Mouse (Mus musculus) thymus, postnatal 0 days (tissue): ENCODE measurements around the gene Adamts15. TPM values are rescaled to one million over a fixed set of nuclear protein-coding genes. Genes with fewer than 3 reads are reported as not detected.

Source experiments
- DNase-seq: peaks from one replicate; pipeline ENCODE4 v3.0.0-alpha.2; 2015; ENCODE audit warnings: low spot score
- polyA plus RNA-seq: library from polyadenylated mRNA; unstranded; fragments of >200 nt; fragmentation: Nextera tagmentation; extraction: Ambion mirVana; gene quantifications from 2 replicates; pipeline ENCODE4 v1.2.1, GENCODE M21; 2015

Gene Adamts15
- polyA plus RNA-seq, 1 experiment from 2014 or later, result 0.34 TPM

DNA sequence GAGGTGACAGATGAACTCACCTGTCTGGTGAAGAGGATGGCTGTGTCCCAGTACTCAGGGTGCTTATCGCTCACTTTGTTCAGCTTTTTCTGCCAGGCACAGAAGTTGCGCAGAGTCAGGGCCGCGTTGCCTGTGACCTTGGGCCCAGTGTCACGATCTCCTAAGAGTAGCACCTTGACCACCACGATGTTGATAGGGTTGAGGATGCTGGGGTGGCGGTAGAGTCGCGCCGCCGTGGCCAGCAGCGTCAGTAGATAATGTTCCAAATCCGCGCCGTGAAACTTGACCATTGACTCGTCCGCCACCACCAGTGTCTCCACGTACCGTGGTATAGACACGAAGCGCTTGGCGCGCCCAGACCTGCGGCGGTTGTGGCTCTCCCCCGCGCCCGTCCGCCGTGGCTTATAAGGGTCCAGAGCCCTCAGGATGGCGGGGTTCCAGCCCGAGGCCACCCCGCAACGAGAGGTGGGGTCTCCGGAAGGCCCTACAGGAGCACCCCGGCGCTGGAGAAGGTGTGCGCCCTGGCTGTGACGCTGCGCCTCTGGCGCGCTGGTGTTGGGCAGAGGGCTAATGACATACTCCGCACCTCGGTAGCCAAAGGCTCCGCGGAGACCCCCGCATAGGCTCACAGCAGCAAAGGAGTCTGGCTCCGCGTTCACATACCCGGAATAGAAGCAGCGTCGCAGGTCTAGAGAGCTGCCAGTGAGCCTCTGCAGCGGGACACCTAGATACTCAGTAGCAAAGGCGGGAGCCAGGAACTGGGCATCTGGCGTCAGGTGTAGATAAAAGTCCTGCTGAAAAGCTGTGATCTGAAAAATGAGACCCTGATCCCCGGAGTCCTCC lies 770 bp downstream of the Adamts15 start:
- DNase-seq, result no peak

DNA sequence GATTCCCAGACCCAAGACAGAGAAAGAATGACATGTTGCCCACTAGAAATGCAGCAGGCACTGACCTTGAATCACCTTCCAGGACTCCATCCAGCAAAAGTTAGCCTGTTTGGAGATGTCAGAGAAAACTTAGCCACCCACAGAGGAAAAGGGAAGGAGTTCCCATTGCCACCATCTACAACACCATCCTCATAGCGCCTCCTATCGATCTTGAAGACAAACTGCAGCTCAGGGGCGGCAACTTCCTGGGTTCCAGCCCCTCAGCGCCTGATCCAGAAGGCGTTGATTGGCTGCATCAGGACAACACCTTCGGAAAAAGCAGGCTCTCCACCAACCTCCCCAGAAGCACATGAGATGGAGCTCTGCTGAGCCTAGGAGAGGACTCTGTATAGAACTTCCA lies 1.5 kb downstream of the Adamts15 start:
- no peak for DNase-seq

DNA sequence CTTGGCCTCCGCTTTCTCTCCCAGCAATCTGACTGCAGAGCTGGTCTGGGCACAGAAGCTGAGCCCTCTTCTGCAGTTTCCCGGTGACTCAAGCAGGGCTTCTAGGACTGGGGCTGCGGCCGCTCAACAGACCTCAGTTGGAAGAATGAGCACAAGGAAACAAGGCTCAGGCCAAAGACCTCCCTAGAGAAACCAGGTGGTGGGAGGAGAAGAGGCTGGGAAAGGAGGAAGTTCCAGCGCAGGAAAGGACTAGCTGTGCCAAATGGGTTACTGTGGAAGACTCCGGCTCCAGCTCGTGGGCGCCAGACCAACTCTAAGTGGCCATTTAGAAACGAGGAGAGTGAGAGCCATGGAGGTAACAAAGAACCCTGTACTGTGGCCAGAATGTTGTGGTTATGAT lies 2.6 kb downstream of the Adamts15 start:
- DNase-seq, result no peak

DNA sequence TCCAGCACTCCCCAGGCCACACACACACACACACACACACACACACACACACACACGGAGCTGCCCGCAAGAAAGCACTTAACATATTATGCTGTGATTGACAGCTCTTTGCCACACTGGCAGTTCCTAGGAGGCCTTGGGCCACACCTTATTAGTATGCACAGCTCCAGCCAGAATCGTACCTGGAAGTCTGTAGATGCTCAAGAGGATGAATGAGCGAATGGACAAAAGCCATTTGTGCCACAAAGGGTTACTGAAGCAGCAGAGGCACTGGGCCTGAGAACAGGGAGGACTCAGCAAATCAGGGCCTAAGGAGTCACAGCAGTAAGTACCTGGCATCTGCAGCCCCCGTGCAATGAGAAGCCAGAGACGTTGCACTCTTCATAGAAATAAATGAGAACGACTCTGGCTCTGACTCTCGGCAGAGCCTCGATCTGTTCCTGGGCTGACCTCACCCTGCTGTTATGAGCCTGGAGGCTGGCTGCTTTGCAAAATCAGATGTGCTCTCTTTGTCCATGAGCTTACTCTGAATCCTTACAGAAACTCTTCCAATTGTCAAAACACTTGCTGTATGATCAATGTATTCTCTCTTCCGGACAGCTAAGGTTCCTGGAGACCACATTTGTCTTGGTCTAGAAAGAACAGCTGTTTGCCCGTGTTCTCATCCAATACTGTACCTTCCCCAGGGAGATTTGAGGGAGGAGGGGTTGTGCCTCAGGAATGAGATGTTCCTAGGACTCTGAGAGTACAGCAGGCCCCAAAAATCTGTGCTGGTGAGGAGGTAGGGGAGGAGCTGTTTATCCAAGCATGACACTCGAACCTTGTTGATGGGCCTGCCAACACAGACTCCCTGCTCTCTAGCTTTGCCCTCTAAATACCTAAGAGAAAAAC lies 3.5 kb downstream of the Adamts15 start:
- no peak for DNase-seq

DNA sequence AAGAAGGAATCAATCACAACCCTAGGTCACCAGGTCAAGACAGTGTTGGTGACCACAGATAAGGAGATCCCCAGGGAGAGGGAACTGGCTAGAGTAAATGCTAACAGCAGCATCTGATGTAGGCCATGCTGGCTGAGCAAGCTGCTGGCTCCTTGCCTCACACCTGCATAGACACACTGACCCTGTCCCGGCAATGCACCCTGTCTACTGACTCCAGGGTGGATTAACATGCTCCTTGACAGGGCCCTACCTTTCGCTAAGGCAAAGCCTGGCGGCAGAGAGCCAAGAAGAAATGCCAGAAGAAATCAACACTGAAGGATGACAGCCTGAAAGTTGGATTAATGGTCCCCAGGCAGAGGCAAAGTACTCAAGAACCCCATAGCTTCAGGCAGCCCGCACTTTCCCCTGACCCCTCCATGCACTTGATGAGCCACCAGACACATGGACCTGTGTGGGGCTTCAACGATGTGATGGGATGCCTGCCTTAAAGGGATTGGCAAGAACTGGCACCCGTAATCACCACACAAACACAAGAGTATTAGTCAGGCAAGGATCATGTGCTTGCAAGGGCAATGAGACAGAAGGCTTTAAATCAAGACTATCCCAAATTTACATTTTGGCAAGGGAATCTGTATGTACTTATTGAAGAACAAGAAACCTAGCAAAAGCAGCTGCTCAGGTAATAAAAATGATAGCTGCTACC lies 5.8 kb downstream of the Adamts15 start:
- no peak for DNase-seq

DNA sequence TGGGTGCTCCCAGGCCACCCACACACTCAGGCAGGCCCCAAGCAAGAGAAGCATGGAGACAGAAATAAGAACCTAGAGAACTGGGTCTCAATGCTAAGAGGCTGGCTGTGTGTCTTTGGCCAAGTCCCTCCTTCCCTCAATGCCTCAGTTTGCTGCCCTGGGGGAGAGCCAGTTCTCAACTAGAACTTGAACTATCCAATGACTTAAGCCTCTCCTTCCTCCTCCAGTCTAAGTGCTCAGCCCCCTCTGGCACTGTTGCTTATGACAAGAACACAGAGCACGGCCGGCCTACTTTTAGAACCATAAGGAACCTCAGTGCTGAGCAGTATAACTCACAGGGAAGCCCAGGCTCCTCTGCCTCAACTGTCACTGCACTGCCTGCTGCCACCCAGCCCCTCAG lies 8.0 kb downstream of the Adamts15 start:
- DNase-seq, result no peak

DNA sequence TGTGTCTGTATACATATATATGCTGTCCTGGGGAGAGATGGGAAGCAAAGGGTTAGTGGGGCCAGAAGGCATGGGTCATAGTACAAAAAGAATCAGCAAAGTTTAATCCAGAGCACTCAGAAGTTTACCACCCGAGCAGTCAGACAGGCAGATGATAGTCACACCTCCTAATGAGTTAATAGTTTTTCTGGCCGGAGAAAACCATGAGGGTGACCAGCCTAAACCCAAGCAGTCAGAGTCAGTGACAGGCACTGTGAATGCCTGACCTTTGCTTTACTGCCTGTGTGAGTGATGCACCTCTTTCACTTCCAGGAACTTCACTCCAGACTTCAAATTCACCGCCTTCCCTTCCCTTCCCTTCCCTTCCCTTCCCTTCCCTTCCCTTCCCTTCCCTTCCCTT lies 8.8 kb downstream of the Adamts15 start:
- no peak for DNase-seq

DNA sequence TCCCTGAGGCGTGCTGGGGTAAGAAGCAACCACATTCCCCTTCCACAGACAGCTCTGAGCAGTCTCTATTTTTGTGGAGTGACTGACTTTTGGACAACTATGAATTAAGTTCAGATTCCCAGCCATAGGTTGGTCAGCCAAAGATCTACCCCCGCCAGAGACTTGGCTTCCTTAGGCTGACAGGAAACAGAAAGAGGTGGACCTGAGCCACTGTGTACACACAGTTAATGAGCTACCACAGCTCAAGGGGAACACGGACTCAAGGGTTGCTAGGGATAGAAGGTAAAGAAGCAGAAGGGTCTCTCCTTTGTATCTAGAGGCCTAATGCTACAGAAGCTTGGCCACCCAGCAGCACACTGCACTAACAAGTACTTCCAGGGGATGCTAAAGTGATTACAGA lies 10.1 kb downstream of the Adamts15 start:
- no peak for DNase-seq

DNA sequence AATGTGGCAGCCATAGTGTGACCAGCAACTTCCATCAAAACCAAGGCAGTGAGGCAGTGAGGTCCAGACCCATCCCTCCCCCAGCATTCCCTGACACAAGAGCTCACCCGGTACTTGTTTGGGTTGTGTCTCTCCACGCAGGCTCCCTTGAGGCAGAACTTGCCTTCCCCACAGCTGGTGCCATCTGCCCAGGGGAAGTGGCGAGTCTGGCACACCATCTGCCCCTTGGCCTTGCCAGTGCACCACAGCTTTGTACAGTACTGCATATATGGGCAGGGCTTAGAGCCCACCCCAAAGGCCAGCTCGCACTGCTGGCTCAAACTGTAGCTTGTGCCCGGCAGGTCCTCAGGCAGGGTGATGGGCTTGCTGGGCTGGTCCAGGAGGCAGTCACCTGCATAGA lies 11.8 kb downstream of the Adamts15 start:
- no peak for DNase-seq

DNA sequence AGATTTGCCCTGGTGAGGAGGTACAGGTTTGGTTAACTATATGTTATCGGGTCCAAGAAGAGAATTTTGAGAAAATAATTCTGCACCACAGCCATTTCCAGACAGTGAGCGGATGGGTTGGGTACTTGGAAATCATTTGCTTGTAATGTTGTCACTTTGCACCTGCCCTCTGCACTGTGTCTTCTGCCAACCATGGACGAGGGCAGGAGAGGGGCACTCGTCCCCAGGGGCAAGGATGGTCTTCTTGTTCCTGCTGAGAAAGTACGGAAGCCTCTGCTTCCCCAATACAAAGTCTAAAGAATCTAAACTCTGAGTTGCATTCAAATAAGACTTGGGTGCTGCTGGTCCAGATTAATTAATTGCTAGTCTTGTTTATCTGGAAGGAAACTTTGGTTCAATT lies 13.3 kb downstream of the Adamts15 start:
- no peak for DNase-seq

DNA sequence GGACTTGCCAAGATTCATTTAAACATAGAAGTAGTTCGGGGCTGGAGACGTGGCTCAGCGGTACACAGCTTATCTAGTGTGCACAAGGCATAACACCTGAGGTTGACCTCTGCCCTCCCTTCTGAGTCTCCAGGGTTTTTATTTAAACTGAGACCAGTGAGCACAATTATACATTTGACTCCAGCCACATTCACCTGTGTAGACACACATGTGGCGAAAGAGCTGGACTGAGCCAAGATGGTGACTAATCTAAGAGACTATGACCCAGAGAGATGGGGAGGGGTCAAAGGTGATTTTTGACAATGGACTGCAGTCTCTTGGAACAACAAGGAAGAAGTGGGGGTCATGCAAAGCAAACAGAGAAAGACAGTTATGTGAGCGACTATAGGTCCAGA lies 14.0 kb downstream of the Adamts15 start:
- no peak for DNase-seq

DNA sequence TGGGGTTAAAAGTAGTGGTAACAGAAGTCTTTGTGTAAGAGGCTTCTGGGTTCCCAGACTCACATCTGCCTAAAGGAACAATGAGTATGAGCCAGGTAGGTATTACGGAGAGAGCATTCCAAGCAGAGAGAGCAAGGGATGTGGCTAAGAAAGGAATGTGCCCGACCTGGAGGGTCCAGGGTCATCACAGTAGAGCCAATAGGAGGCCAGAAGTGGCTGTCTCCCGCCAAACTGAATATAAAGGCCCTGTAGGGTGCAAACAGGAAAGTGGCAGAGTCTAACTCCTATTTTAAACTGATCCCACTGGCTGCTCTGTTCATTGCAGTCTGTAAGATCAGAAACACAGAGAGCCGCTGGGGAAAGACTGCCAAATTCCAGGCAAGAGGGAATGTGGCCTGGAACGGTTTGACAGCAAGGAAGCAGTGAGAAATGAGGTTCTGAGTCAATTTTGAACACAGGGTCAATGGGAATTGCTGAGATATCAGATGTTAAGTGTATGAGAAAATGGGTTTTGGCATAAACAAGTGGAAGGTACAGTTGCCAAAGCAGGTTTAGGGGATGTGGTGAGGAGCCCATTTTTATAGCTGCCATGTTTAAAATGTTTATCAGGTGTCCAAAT lies 14.5 kb downstream of the Adamts15 start:
- no peak for DNase-seq

DNA sequence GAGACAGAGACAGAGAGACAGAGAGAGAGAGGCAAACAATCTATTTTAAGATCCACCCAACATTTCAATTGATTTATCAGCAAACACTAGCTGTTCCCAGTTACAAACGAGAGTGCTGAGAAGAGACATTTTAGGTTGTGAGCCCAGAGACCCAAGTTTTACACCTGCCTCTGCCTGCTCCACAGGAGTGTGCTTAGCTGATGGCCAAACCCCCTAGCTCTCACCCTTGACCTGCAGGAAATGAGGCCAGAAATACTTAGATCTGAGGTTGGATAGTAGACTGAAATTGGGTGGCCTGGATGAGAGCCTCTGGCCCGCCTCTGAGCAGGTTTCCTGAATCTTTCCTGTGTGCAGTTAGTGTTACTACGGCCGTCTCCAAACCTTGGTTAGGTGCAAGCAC lies 15.8 kb downstream of the Adamts15 start:
- no peak for DNase-seq

DNA sequence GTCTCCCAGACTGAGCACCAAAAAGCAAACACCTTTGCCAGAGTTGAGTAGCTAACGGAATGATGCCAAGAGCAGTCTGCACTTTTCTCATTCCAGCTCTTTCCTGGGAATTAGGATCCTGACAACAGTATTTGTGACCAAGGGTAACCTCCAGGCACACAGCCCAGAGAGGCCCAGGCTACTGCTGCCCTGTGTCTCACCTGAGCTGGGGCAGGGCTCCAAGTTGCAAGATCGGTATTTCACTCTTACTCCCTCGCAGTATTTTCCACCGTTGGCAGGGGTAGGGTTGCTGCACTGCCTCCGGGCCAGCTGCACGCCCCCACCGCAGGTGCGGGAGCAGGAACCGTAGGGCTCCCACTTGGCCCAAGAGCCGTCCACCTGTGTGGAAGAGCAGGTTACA lies 16.4 kb downstream of the Adamts15 start:
- no peak for DNase-seq

DNA sequence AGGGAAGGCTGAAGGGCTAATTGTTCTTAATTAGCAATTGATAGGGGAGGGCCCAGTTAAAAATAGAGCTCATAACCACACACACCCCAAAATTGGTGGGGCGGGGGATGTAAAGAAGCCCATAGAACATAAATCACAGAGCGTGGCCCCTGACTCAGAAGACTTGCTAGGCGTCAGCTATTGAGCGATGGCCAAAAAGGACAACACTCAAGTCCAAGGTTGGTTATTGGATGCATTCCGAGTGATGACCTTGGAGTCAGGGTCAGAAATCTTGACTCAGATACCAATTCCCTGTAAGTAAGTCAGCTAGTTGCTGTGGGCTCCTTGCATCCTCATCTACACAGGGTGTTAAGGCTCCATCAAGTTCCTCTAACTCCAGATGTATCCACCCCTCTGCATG lies 19.0 kb downstream of the Adamts15 start:
- no peak for DNase-seq

DNA sequence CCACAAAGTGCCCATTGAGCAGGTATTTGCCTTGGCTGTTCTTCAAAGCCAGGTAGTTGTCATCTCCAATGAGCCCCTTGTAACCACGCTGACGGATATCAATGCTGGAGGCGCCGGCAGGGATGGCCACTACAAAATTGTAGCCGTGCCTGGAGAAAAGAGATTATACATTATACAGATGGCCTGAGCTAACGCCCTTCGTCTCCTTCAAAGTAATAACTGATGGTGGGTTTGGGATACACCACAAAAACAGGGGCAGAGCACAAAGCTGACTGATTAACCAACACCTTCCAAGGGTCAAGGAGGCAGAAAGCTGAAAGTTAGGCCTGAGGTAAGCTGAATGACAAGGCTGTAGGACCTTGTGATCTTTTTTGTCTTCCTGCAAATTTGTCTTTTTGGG lies 19.6 kb downstream of the Adamts15 start:
- DNase-seq, result no peak

DNA sequence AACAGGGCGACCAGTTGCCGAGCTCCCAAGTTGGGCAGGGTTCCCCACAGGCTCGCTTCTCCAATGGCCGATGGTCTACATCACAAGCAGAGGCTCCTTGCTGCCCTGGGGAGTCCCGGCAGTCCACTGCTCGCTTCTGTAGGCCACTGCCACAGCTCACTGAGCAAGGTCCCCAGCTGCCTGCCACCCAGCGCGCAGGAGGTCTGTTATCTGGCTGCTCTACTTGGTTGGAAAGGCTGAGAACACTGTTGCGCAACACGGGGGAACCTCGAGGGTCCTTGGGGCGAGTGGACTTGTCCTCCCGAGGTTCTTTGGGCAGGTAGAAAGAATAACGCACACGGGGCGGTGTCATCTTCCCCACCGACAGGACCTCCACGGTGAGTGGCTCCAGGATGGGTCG lies 20.1 kb downstream of the Adamts15 start:
- no peak for DNase-seq

DNA sequence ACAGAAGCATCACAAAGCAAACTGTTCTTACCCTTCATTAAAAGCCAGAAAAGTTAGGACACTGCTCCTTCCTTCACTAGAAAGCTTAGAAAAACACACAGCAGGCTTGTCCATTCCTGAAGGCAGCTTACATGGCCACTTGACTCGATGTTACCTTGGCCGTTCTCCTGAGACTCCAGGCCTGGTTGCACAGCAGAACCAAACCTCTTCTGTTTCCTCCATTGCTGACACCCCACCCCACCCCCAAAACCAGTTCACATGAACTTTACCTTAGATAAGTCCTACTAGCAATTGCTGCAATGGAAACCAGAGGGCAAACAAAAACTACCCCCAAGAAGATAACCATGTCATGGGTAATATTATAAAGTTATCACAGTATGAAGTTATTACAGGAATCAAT lies 25.1 kb downstream of the Adamts15 start:
- no peak for DNase-seq

DNA sequence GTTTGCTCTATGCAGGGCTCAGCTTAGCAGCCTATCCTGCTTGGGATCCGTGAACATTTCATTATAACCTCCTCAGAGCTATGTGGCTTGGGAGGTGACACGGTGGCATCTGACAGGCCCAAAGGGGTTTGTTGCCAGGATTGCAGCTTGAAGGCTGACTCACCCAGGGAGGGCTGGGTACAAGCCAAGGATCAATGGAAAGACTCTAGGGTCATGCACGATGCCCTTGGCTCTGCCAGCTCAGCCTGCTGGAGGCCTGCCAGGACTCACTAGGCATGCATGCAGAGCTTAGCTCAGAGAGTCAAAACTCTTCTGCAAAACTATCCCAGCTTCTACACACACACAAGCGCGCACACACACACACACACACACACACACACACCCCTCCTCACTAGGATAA lies 25.5 kb downstream of the Adamts15 start:
- DNase-seq, result no peak

DNA sequence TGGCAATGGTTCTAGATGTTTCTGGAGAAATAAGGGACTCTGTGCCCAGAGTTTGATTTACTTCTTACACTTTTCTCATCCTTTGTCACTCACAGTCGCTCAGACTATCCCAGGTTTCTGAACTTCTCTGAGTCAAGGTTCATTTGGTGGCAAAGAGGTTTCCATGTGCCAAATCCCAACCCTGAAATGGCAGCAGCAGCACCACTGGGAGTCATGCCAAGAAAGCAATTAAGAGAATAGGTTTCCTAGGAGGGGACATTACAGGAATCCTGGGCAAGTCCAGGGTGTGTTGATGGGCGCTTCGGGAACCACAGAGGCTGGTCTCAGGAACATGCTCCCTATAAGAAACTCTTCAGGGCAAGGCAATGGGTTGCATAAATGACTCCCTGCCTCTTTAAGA lies 26.6 kb downstream of the Adamts15 start:
- DNase-seq, result no peak

DNA sequence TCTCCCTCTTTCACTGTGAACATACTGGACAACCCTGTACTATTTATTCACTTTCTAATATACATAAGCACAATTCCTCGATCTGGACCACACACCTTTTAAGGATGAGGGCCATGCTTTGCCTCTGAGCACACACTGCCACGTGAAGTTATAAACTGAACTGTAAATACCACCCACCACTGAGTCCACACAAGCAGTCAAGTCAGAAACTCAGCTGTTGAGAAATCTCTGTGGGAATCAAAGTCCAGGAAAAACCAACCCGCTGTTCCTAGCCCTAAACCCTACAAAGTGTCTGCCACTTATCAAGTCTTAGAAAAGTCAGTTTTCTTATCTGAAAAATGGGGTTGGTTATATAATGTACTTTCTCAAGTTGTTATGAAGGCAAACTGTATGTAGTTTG lies 36.0 kb downstream of the Adamts15 start:
- DNase-seq, result no peak

DNA sequence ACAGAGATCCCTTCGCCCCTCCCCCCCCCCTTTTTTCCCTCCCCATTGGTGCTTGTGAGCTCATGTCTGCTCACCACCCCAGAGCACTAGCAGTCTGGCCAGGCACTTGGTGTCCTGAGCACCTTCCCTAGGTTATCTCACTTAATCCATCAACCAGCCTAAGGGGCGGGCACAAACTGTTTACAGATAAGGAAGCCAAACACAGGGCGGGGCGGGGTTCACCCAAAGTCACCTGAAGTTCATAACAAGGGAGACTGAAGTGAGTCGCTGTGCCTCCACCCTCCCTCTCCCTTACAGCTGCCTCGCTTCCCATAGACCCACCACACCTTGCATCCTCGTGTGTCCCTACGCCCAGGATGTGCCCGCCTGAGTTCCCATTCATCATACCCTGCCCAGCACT lies 41.7 kb downstream of the Adamts15 start:
- DNase-seq, result no peak
